Mouse (Mus musculus) bone marrow macrophage, adult 2 months (primary cell): ENCODE measurements around the gene Prkag1. TPM values are rescaled to one million over a fixed set of nuclear protein-coding genes. Genes with fewer than 3 reads are reported as not detected.

ENCODE experiments used
- H3K27ac ChIP-seq: 2 replicates; pipeline ENCODE4 v1.5.1; 2012; ENCODE audit warnings: low read depth, low read length; ENCODE audit not compliant: insufficient read depth
- H3K4me1 ChIP-seq: 2 replicates; pipeline ENCODE4 v1.6.1; 2012; ENCODE audit warnings: low read length; ENCODE audit not compliant: control insufficient read depth, insufficient read depth
- H3K4me3 ChIP-seq: 2 replicates; pipeline ENCODE4 v1.5.1; 2012; ENCODE audit warnings: mild to moderate bottlenecking, low read length, moderate library complexity; ENCODE audit not compliant: insufficient read depth
- CTCF ChIP-seq: IDR thresholded peaks from 2 replicates; pipeline ENCODE4 v1.5.1; 2012; ENCODE audit warnings: low read depth, mild to moderate bottlenecking, low read length, moderate library complexity
- POLR2A ChIP-seq: IDR thresholded peaks from 2 replicates; pipeline ENCODE4 v1.6.1; 2012; ENCODE audit warnings: mild to moderate bottlenecking, low read depth, low read length, borderline replicate concordance
- polyA plus RNA-seq: library from polyadenylated mRNA; stranded (reverse); fragments of >200 nt; gene quantifications from 2 replicates; pipeline ENCODE4 v1.2.4, GENCODE M21; 2012; ENCODE audit not compliant: missing spikeins, insufficient read depth, insufficient read length

The Prkag1 gene
- polyA plus RNA-seq, 1 experiment: 82.3 TPM

DNA sequence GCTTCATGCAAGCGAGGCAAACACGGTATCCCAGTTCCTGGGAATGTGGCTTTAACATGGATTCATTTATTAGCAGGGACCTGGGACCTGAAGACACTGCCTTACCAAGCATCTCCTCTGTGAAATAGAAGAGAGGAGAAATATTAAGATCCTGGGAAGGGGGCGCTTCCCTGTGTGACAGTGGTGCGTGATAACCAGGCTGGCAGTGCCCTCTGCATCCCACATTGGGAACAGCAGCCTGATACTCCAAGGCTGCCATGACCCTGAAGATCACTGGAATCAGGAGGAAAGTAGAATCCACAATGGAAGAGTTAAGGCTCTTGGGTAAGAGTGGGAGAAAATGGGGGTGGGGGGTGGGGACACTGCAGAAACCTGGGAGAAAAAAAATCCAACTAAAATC is 43.4 kb downstream of the Prkag1 start:
- no peak for TF ChIP-seq POLR2A
- TF ChIP-seq CTCF: no peak
- H3K27ac ChIP-seq: no peak overlapping the region
- H3K4me3 ChIP-seq: no peak overlapping the region
- H3K4me1 ChIP-seq: no peaks in the 10 kb centered on the region

DNA sequence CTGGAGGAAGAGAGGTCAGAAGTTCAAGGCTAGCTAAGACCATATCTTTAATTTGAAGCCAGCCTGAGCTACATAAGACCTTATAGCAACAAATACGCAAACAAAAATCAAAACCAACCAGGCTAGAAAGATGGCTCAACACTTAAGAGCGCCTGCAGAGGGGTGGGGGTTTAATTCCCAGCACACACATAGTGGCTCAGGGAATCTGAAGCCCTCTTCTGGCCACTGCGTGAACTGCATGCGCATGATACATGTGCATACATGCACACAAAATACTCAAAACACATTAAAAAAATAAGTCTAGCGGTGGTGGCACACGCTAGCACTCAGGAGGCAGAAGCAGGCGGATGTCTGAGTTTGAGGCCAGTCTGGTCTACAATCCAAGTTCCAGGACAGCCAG is 45.6 kb downstream of the Prkag1 start:
- Histone ChIP-seq H3K4me1 (no peaks in the 10 kb centered on the region), H3K4me3 (no peak overlapping the region), H3K27ac (no peak overlapping the region)
- peak; percentile 41; the same call in 1 of the 2 replicates for TF ChIP-seq CTCF
- TF ChIP-seq POLR2A: no peak

DNA sequence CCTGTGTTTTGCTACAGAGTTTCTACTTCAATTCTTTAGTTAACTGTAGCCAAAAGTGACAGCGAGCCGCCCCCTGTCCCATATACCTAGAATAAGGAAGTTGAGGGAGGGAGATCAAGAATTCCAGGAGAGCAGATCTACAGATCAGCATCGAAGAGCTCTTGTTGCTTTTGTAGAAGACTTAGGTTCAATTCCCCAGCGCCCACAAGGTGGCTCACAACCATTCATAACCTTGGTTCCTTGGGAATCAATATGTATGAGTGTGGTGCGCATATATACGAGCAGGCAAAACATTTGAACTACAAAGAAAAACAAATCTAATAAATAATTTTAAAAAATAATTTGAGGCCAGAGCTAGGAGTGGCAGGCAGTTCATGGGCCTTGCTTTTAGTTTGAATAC is 50.2 kb downstream of the Prkag1 start:
- Histone ChIP-seq H3K27ac (no peak overlapping the region), H3K4me1 (0 out of 2 replicates have a peak, but pooled peaks cover 3% of the 10 kb centered on the region), H3K4me3 (no peak overlapping the region)
- no peak for TF ChIP-seq POLR2A
- no peak for TF ChIP-seq CTCF

DNA sequence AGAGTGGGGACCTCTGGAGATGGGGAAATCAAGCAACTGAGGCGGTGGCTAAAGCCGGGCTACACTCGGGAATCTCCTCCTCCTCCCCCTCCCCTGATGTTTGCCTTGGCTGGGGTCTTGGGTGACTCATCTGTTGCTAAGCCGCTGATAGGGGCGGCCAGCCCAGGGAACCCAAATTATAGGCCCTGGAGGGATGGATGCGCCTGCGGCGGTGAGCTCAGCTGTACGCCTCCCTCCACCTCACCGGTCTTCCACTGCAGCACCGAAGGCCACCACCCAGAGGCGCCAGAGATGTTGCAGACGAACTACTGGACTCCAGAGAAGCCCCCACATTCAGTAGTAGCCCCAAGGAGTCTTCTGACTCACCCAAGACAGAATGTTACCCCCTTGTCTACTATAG is 50.7 kb downstream of the Prkag1 start:
- no peak overlapping the region for H3K4me3 ChIP-seq
- H3K27ac ChIP-seq: no peak overlapping the region
- 0 out of 2 replicates have a peak, but pooled peaks cover 3% of the 10 kb centered on the region for H3K4me1 ChIP-seq
- TF ChIP-seq CTCF (no peak), POLR2A (no peak)

DNA sequence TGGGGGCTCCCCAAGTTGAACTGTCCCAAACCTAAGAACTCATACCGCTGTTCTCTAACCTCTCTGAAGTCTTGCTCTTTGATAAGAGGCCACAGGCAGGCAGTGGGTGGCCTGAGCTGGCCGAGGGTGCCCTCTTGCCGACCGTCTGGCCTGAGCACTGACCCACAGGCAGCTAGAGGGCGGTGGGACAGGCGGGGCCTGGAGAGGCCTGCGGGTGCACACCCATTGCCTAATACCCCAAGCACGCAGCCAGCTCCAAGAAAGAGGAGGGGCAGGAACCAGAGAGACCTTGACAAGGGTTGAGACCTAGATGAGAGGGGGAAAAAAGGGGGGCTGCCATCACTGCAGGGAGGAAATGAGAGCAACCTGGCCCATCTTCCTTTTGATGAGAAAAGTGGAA is 51.2 kb downstream of the Prkag1 start:
- no peak overlapping the region for H3K4me3 ChIP-seq
- TF ChIP-seq POLR2A (no peak), CTCF (no peak)
- no peak overlapping the region for H3K27ac ChIP-seq
- 0 out of 2 replicates have a peak, but pooled peaks cover 3% of the 10 kb centered on the region for H3K4me1 ChIP-seq

DNA sequence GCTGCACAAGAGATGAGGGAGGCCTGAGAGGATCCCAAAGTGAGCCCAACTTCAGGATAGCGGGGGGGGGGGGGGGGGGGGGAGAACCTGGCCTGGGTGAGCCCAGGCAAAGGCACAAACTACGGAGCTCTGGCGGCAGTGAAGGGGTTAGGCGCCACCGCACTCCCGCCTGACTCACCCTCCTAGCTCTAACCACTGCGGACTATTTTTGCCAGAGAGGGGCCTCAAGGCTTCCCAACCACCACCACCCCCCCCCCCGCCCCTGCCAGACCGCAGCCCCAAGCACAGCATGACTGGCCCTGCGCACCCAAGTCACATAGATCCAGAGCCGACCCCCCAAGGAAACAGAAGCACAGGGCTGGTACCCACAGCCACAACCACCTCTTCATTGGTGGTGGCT is 52.5 kb downstream of the Prkag1 start:
- 0 out of 2 replicates have a peak, but pooled peaks cover 3% of the 10 kb centered on the region for H3K4me1 ChIP-seq
- TF ChIP-seq POLR2A (no peak), CTCF (no peak)
- no peak overlapping the region for H3K27ac ChIP-seq
- H3K4me3 ChIP-seq: no peak overlapping the region

DNA sequence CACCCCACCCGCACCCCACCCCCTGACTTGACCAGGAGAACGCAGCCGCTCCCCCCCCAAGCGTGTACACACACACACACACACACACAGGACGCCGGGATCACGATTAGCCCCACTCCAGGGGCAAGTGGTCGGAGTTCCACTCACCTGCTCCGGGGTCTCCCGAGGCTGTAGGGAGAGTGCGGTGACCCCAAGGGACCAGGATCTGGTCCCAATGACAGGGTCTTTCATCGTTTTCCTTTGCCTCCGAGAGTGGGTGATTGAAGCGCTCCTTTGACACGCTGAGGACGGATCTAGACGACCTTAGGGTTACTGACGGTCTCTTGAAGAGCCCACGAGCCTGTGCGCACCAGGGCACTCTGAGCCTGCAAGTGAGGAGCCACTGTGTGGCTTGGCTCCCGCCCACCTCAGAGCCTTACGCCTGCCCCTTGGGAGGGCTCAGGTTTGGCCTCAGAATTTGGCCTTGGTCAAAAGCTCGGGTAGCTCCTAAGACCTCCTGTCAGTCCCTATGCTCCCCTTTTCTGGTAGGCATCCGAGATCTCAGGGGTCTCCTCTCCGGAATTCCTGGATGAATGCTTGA is 53.0 kb downstream of the Prkag1 start:
- Histone ChIP-seq H3K27ac (no peak overlapping the region), H3K4me1 (0 out of 2 replicates have a peak, but pooled peaks cover 3% of the 10 kb centered on the region), H3K4me3 (peak overlapping the region; percentile 15; the same call in 1 of the 2 replicates)
- TF ChIP-seq POLR2A (no peak), CTCF (no peak)

DNA sequence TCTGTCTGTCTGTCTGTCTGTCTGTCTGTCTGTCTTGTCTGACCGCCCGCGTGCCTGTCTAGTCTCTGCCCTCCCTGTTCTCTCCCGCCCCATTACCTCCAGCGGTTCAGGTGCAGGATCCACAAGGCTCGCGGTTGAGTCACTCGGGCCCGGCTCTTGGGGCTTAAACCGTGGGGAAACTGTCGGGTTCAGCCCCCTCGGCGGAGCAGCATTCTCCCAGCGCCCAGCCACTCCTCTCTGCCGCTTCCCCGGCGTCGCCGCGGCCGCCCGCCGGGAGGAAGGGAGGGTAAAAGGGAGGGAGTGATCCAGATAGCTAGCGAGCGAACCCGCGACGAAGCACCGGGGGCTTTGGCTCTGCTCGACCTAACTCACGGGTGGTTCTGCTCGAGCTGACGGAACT is 53.6 kb downstream of the Prkag1 start, which contains the start of gene Wnt10b:
TSS of gene Wnt10b (minus strand) at position 389 of the 400 bp plus-strand sequence.
- H3K4me1 ChIP-seq: 0 out of 2 replicates have a peak, but pooled peaks cover 3% of the 10 kb centered on the region
- H3K27ac ChIP-seq: no peak within 1 kb of the TSS
- TF ChIP-seq POLR2A (no peak), CTCF (no peak)
- peak within 1 kb of the TSS; percentile 19 for H3K4me3 ChIP-seq

DNA sequence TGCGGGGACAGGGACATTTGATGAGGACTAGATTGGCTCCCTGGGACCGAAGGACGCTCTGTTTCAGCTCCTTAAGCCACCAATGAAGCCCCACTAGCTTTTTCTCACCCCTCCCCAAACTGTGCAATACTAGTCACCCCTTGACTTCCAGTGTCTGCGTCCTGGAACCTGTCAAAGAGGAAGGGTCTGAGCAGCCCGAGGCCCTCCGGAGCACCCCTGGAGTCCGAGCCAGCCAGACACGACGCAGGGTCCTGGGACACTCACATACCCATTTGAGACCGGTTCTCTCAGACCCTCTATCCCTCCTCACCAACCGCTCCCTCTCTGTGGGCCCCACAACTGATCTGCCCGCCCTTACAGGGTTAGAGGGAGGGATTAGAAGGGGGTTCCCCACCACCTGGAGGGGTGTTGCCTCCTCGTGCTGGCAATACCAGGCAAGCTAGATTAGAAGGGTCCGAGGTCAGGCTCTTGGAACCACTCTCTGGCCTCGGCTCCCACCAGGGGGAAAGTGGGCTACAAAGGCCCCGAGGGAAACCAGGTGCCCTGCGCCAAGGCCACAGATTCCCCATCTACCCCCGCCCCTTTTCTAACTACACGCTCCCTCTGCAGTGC is 54.2 kb downstream of the Prkag1 start:
- TF ChIP-seq CTCF (no peak), POLR2A (no peak)
- H3K4me3 ChIP-seq: no peak overlapping the region
- 0 out of 2 replicates have a peak, but pooled peaks cover 3% of the 10 kb centered on the region for H3K4me1 ChIP-seq
- H3K27ac ChIP-seq: no peak overlapping the region
